Mouse (Mus musculus) right cerebral cortex, postnatal 4 days (tissue): Measurements from ENCODE around the gene Kank1.
"Not testable (repeated sequence)": the region's sequence is repeated elsewhere in the genome, so short reads cannot be mapped to it uniquely, and the experiment has no call there.

ENCODE experiments used
- DNase-seq: peaks from one replicate; pipeline ENCODE4 v3.0.0-alpha.2; 2022

Kank1 gene

DNA sequence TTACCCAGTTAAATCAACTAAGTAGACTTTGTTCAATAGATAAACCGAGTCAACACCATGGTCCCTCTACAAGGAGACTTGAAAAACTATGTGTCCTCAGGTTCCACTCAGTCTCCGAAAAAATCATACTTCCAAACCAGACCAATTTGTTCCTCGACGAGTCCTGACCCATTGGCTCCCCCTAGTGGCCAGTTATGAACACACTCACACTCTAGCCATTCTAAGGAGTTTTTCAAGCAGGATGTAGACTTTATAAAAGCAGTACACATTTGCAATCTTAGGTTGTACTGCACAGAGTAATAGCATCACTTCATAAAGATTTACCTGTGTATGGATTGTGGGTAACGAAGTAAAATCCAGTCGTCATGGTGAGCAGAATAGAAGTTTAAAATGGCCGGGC lies 208.3 kb downstream of the Kank1 start:
- DNase-seq, result peak; percentile 78

DNA sequence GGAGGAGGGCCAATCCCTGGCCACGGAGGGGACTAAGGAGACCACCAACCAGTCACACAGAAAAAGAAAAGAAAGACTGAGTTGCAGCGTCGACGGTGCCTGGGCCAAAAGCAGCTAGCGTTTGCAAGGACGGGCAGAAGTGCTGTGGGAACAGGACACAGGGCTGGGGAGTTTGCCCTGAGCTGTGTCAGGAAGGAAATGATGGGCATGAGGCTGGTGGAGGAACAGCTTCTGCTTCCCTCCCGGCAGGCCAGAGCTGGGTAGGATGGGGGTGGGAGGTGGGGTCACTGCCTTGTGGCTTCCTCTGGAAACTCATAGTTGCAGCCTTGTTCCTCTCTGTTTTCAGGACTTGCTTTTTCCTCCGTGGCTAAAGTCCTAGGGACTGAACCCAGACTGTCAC lies 209.1 kb downstream of the Kank1 start:
- no peak for DNase-seq

DNA sequence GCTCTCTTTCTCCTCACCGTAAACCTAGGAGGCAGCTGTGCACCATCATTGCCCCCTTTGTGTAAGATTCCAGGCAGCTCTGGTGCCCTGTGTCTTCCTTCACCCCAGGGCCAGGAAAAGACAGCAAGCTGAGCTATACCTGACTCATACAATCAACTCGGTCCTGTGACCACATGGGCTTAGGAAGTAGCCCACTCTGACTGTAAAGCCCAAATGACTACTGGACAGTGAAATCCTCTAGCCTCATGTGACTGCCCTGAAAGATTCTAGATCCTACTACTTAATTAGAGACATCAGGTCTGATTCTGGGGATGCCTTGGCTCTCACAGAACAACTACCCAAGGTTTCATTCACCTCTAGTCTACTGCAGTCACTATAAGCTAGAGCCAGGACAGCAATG lies 209.9 kb downstream of the Kank1 start:
- DNase-seq, result no peak

DNA sequence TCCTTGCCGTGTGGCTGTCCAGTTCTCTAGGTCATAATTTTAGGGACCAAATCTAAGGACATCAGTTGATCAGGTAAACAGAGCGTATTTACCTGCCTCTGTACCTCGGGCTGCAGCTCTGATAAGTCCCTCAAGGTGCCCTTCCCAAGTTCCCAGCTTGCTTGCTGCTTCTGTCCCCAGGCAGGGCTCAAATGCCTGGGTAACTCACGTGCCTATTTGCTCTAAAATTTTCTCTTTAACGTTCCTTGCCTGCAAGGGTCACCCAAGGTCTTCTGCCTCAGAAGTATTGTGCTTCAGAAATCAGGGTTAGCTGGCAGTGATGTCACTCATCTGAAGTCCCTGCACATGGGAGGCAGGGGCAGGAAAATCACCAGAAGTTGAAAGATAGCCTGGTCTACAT lies 210.6 kb downstream of the Kank1 start:
- DNase-seq, result no peak

DNA sequence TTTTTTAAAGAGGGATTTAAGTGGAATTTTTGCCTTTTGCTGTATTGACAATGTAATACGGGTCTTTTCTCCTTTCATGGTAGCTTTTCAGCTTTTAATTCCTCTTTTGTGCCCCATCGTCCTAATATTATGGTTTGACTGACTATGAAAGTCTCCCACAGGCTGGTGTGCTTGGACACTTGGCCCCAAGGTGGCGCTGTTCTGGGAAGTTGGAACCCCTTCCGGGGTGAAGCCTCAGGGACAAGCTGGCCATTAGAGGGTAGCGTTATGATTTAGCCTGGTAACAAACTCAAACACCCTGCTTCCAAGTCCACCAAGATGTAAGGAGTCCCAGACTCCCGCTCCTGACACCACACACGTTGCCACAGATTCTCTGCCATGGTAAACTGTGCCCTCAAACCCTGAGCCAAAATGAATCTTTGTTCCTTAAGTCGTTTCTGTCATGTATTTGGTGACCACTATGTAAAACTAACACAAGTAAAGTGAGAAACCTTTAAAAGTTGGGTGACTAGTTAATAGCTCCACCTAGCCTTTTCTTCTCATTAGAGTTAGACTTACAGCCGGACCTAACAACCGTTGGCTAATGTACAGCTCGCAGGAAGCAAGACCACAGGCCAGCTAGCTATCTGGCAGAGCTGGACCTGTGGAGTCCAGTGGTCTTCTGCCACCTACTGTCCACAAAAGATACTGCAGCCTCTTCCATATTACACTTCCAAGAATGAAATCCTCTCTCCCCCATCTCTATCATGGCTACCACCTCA lies 214.3 kb downstream of the Kank1 start:
- peak; percentile 48 for DNase-seq

DNA sequence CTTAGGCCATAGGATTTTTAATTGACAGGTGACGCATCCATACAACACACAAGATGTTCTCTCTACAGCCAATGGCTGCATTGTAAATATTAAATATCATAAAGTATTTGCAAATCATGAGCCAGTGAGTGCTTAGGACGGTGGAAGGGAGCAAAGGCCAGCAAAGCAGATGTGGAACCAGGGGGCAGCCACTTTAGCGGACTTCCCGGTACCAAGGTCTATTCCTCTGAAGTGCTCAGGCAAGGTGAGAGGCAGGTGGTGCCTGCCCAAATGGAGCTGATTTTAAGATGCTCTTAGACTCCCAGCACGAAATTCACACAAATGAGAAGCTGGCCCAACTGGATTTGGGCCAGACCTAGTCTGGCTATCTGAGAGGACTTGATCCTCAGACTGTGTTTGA lies 216.4 kb downstream of the Kank1 start:
- DNase-seq, result no peak

DNA sequence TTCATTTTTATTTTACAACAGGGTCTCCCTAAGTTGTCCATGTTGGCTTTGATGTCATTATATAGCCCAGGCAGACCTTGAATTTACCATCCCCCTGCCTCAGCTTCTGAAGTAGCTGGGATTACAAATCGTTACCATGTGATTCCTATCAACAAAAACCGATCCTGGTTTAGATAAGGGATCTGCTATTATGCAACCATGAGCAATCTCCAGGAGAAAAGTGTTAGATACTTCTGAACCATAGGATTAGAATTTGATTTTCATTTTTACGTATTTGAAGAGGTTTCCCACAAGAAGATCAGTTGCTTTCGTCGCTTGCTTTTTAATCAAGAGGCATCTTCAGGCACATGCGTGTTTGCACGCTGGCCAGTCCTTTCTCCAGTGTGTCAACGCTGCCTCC lies 224.0 kb downstream of the Kank1 start:
- no peak for DNase-seq

DNA sequence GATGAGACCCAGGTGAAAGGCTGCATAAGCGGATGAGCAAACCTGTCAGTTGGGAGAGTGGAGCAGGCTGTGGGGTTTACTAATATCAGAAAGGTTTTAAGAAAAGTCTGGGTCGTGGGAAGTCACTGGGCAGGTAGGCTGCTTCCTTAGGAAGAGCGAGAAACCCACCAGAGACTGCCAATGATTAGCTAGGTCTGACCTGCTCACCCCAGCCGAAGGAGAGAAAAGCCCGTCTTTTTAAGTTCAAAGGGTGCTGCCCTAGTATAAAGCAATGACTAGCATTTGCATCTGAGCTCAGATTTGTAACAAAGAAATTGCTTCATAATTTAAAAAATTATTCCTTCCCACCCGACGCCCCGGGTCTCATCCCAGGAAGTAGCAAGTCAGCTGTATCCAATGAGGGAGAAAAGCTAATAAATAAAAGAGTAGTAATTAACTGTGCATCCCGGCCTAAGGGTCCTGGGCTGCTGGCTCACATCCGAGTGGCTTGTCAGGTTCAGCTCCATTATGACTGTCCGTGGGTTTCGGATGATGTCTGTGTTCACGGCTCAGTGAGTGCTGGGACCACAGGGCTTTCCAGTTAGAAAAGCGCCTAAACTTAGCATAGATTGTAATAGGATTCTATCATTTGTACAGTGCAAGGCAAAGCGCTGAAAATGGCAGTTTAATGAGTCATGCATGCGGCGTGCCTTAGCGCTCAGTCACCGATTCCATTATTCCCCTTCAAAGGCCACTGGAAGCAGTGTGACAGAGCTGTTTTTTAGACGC lies 225.0 kb downstream of the Kank1 start:
- DNase-seq, result no peak

DNA sequence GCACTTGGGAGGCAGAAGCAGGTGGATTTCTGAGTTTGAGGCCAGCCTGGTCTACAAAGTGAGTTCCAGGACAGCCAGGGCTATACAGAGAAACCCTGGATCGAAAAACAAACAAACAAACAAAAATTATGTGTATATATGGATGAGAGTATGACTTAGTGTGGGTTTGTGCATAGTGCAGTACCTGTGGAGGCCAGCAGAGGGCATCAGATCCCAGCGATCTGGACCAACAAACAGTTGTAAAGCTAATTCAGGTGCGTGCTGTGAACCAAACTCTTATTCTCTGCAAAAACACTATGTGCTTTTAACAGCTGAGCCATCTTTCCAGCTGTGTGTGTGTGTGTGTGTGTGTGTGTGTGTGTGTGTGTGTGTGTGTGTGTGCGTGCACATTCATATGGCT lies 239.0 kb downstream of the Kank1 start:
- not testable (repeated sequence) for DNase-seq

DNA sequence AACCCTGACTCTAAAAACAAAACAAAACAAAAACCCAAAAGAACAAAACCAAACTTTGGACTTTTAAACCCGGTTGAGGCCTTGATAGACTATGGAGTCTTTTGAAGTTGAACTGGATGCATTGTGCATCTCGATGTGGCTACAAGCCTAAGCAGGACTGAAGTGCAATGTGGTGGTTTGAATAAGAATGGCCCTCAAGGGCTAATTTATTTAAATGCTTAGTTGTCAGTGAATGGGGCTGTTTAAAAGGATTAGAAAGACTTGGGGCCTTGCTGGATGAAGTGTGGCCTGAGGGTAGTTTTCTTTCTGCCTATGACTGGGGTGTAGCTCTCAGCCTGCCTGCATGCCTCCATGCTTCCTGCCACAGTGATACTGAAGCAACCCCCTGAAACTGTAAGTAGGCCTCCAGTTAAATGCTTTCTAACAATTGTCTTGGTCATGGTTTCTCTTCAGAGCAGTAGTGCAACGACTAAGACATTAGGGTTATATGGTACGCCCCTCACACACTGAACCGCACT lies 242.4 kb downstream of the Kank1 start:
- no peak for DNase-seq

DNA sequence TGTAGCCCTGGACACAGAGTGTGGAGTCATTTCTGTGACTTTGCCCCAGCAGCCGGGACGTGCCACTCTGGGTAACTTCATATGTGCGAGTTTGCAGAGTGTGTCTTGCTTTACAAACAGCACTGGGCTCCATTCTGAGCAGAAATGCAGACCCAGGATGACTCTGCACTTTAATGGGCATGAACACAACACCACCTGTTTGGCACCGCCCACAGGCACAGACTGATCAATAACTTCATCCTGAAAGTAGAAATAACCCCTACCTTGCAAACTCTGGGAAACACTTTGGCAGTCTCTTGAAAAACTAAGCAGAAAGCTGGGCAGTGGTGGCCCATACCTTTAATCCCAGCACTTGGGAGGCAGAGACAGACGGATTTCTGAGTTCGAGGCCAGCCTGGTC lies 244.0 kb downstream of the Kank1 start:
- no peak for DNase-seq
